Mouse (Mus musculus) testis, adult 2 months (tissue): ENCODE measurements at regions not wholly inside any gene's neighbourhood (a gene's known extent, or its start where the extent isn't known, plus 50 kb on each side); places are given as distances from the start of the nearest gene placed in this dataset.

Source experiments
- CTCF ChIP-seq: fragments of 200-500 bp; IDR thresholded peaks from 2 replicates; pipeline ENCODE4 v1.5.1; 2012; ENCODE audit warnings: low read depth, mild to moderate bottlenecking, inconsistent platforms, low read length, moderate library complexity; ENCODE audit not compliant: control insufficient read depth, insufficient read depth, insufficient replicate concordance
- POLR2A ChIP-seq: fragments of 200-500 bp; IDR thresholded peaks from 2 replicates; pipeline ENCODE4 v1.6.1; 2012; ENCODE audit warnings: low read depth, mild to moderate bottlenecking, inconsistent platforms, low read length, moderate library complexity; ENCODE audit not compliant: control insufficient read depth

GRCm38 (mm10) chr13:59313725-59314330, 271.2 kb downstream of the Agtpbp1 start:
- no peak for TF ChIP-seq POLR2A
- TF ChIP-seq CTCF: no peak
